Mouse (Mus musculus) small intestine, adult 2 months (tissue): ENCODE measurements around the gene Pigc.

ENCODE experiments used
- CTCF ChIP-seq: fragments of 200-500 bp; IDR thresholded peaks from 2 replicates; pipeline ENCODE4 v1.5.1; 2012; ENCODE audit warnings: low read depth, mild to moderate bottlenecking, control low read depth, inconsistent platforms, low read length, moderate library complexity, mixed read lengths; ENCODE audit not compliant: insufficient replicate concordance, insufficient read length; ENCODE audit errors: extremely low read depth
- POLR2A ChIP-seq: fragments of 200-500 bp; IDR thresholded peaks from 2 replicates; pipeline ENCODE4 v1.6.1; 2012; ENCODE audit warnings: low read depth, mild to moderate bottlenecking, control low read depth, inconsistent platforms, low read length, moderate library complexity

DNA sequence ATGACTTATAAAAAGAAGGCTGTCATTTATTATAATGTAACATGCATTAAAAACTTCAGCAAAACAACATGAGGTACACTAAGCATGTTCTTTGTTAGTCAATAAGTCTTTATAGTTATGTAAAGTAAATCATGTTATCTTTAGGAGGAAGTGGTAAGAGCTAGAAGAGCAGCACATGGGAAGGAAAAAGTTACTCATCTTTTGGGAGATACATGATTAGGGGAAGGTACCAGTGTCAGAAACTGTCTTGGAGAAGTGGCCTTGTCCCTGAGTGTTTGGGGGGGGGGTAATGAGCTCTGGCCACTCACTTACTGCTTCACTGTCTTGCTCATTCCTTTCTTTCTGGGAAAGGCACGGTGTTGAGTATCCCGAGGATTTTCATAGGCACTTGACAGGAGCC, 26.9 kb upstream of the Pigc start:
- TF ChIP-seq CTCF (no peak), POLR2A (no peak)
